Mouse (Mus musculus): Measurements from ENCODE around the gene Aqp12. TPM values are rescaled to one million over a fixed set of nuclear protein-coding genes. Genes with fewer than 3 reads are reported as not detected.

The Aqp12 gene
- 0.18 TPM in 1 of 2 replicates, not detected in the other for polyA plus RNA-seq (2012; rRNA removed; ENCODE audit: low replicate concordance)

DNA sequence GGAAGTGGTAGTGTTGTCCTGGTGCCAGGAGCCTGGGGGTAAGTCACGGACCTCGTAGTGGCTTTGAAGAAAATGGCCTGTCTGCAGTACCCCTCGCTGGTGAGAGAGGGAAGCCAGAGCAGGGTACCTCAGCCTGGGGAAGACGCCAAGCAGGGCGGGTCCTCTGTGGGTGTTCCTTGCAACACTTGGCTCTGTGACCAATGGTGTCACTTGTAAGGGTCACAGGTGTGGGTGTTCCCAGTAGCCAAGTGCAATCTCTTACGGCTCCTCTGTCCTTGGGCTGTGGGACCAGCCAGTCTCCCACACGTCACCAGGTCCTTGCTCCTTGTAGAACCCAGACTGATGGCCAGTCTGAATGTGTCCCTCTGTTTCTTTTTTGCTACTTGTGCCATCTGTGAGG lies at the start of gene Aqp12:
Gene Aqp12, plus strand, starts transcription at position 274 of the 400 bp plus-strand sequence.

Other genes starting within 250 kb of the Aqp12 start
- gene Gpc1, start 174.7 kb upstream of the Aqp12 start, polyA plus RNA-seq (2012; rRNA removed; ENCODE audit: low replicate concordance) = 27.1 and 103 TPM in 2 replicates
- 0.20 and 0.24 TPM in 2 replicates for gene Ankmy1, start 103.4 kb upstream of the Aqp12 start, polyA plus RNA-seq (2012; rRNA removed; ENCODE audit: low replicate concordance)
- 18.6 and 20.2 TPM in 2 replicates for gene Dusp28, start 99.4 kb upstream of the Aqp12 start, polyA plus RNA-seq (2012; rRNA removed; ENCODE audit: low replicate concordance)
- 145 and 161 TPM in 2 replicates for gene Rnpepl1, start 95.6 kb upstream of the Aqp12 start, polyA plus RNA-seq (2012; rRNA removed; ENCODE audit: low replicate concordance)
- 20.2 and 30.9 TPM in 2 replicates for gene Capn10, start 72.0 kb upstream of the Aqp12 start, polyA plus RNA-seq (2012; rRNA removed; ENCODE audit: low replicate concordance)
- 2.5 and 3.6 TPM in 2 replicates for gene Gpr35, start 55.5 kb upstream of the Aqp12 start, polyA plus RNA-seq (2012; rRNA removed; ENCODE audit: low replicate concordance)
- 1.2 and 8.5 TPM in 2 replicates for gene Kif1a, start 95.6 kb downstream of the Aqp12 start, polyA plus RNA-seq (2012; rRNA removed; ENCODE audit: low replicate concordance)
- 0.10 TPM in 1 of 2 replicates, not detected in the other for gene Agxt, start 128.9 kb downstream of the Aqp12 start, polyA plus RNA-seq (2012; rRNA removed; ENCODE audit: low replicate concordance)
- 6.3 TPM in 1 of 2 replicates, not detected in the other for gene 2310007B03Rik, start 154.6 kb downstream of the Aqp12 start, polyA plus RNA-seq (2012; rRNA removed; ENCODE audit: low replicate concordance)
- 0.06 and 0.50 TPM in 2 replicates for gene Crocc2, start 162.4 kb downstream of the Aqp12 start, polyA plus RNA-seq (2012; rRNA removed; ENCODE audit: low replicate concordance)
- gene Sned1, start 229.5 kb downstream of the Aqp12 start, polyA plus RNA-seq (2012; rRNA removed; ENCODE audit: low replicate concordance) = 15.1 and 63.4 TPM in 2 replicates

Measured in subcutaneous adipose tissue, adult 2 months (tissue).